Mouse (Mus musculus) cortical plate, adult 2 months (tissue): ENCODE data around the gene Slc26a3.

Source experiments
- CTCF ChIP-seq: fragments of 200-500 bp; IDR thresholded peaks from 2 replicates; pipeline ENCODE4 v1.5.1; 2011; ENCODE audit warnings: mild to moderate bottlenecking, control low read depth, low read length; ENCODE audit not compliant: insufficient read depth; ENCODE audit errors: extremely low read depth
- POLR2A ChIP-seq: fragments of 200-500 bp; IDR thresholded peaks from 2 replicates; pipeline ENCODE4 v1.6.1; 2011; ENCODE audit warnings: mild to moderate bottlenecking, low read length, control low read depth; ENCODE audit not compliant: insufficient read depth; ENCODE audit errors: extremely low read depth

GRCm38 (mm10) chr12:31369118-31369517 is 21.6 kb upstream of the Slc26a3 start:
- TF ChIP-seq CTCF (no peak), POLR2A (no peak)
